Mouse (Mus musculus): ENCODE measurements at regions not wholly inside any gene's neighbourhood (a gene's known extent, or its start where the extent isn't known, plus 50 kb on each side); places are given as distances from the start of the nearest gene placed in this dataset.

GRCm38 (mm10) chr3:56753654-56754053, 548.1 kb downstream of the Tm4sf1 start:
- TF ChIP-seq CTCF (IDR thresholded peaks at IDR 0.05; ENCODE audit: low read depth) (peak; percentile 36), EP300 (IDR thresholded peaks at IDR 0.05; ENCODE audit: low read depth) (no peak)
